Mouse (Mus musculus) erythroblast, embryonic 14.5 days (primary cell): ENCODE results near the gene Mn1.

Experiments
- GATA1 ChIP-seq: IDR thresholded peaks from 2 replicates; pipeline ENCODE4 v1.6.1; 2012; ENCODE audit warnings: low read length, inconsistent platforms, mixed read lengths
- TAL1 ChIP-seq: IDR thresholded peaks from 3 replicates; pipeline ENCODE4 v1.6.1; 2012; ENCODE audit warnings: low read length, inconsistent platforms, mixed read lengths

- no peak for TF ChIP-seq GATA1
- TF ChIP-seq TAL1: no peak
Observed at GRCm38 (mm10) chr5:111401879-111402650, 15.1 kb upstream of the Mn1 start.
